Mouse (Mus musculus): ENCODE measurements around the gene Fzd10.

The Fzd10 gene

GRCm38 (mm10) chr5:128600072-128601021 is at the start of gene Fzd10:
Gene Fzd10, plus strand, starts transcription at chr5:128600844.
- peak; percentile 8 for DNase-seq (ENCODE audit: low spot score)

DNA sequence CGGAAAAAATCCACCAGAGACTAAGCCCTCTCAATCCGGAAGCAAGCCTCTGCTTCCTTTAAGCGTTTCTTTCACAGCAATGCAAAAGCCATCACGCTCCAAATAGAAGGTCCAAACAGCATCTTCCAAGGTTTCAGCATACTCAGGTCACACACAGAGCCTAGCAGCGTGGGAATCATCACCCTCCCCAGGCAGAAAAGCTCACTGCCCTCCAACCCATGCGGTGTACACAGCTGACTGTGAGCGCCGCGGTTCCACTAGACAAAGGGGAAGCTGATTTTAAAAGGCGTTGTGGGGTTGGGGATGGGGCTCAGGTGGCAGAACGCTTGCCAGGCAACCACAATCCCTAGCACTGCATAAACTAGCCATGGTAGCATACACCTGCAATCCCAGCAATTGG is 49.2 kb upstream of the Fzd10 start:
- DNase-seq (ENCODE audit: low spot score) = no peak

DNA sequence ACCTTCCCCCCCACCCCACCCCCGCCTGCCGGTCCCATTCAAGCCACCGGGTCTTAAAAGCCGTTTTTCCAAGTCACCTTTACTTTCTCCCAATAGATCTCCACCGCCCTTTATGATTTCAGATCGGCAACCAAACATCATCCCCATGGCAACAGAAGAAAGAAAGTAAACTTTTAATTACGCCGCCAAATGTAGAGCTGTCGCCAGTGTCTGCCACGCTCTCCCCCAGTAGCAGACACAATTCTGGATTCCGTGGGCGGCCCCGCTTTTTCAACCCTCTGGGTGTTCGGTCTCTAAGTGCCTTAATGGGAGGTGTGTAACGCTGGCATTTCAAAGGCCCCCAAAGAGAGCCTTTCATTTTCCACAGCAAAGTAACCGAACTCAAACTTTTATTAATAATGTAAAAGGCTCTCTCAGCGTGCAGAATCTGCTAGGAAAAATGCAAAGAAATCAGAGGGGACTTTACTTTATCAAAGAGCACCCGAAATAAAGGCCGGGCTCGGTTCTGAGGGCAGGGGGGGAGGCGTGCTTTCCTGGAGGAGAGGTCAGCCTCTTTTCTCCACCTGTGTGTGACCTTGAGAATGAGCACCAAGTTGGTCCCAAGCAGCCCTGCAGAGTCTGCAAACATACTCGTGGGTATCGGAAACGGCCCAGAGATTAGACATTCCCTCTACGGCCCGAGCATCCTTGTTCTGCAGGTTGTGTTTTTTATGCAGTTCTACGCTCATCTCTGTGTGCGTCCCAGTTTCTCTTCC is 48.3 kb upstream of the Fzd10 start:
- DNase-seq (ENCODE audit: low spot score) = no peak

DNA sequence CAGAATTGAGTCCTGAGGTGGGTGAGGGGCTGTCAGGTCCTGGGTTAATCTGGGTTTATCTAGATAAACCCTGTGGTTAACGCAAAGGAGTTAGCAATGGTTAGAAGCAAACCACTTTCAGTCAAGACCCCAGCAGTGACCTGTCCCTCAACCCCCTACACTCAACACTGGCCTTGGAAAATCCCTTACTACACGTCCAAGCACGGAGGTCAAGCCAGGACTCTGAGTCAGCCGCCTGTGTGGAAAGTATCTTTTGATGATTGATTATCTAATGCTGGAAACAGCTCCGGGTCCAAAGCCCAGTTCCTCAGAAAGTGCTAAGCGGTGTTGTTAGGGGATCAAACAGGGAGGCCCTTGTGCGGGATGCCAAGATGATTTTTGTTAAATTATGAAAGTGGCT is 42.5 kb upstream of the Fzd10 start:
- peak; percentile 21 for DNase-seq (ENCODE audit: low spot score)

- no peak for DNase-seq (ENCODE audit: low spot score)
Measured at GRCm38 (mm10) chr5:128567313-128567712, 33.3 kb upstream of the Fzd10 start.

- no peak for DNase-seq (ENCODE audit: low spot score)
Measured at GRCm38 (mm10) chr5:128568970-128569369, 31.7 kb upstream of the Fzd10 start.

GRCm38 (mm10) chr5:128570091-128570490 is 30.6 kb upstream of the Fzd10 start:
- no peak for DNase-seq (ENCODE audit: low spot score)

GRCm38 (mm10) chr5:128570848-128571247 is 29.8 kb upstream of the Fzd10 start:
- DNase-seq (ENCODE audit: low spot score) = no peak

DNA sequence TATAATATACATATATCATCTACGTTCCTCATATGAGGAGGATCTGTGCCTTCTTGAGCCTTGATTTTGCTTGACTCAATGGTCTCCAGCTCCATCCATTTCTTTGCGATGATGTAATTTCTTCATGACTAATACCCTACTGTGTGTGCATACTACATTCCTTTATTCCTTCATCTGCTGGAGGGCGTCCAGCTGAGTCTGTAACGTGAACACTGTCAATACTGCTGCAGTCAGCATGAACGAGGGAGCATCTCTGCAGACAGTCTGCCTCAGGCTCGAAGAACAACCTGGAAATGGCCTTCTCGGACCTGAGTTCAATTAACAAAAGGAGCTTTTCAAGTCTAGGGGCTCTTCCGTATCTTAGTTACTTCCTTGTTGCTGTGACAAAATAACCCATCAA is 28.9 kb upstream of the Fzd10 start:
- no peak for DNase-seq (ENCODE audit: low spot score)

DNA sequence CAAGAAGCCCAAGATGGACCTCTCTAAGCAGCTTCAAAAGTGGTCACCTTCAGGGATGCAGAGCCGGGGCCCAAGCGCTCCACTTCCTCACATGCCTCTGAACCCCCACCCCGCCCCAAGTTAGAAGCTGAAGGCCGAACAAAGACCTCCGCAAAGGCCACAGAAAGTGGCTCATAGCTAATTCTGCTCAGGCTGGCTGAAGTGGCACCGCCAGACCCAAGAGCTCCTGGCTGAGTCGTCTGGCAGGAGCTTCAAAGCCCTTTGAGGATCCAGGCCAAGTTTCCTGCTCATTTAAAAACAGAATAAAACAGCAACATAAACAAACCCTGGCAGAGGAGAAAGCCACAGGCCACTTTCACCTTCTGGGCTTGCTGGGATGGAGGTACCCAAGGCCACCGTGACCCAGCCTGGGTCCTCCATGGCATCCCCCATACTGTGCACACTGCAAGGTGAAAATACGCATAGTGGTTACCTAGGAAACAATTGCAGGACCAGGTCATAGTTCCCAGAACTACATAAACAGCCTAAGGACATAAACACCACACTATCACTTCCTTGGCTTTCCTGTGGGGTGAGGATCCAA is 24.6 kb upstream of the Fzd10 start:
- DNase-seq (ENCODE audit: low spot score) = peak; percentile 51

DNA sequence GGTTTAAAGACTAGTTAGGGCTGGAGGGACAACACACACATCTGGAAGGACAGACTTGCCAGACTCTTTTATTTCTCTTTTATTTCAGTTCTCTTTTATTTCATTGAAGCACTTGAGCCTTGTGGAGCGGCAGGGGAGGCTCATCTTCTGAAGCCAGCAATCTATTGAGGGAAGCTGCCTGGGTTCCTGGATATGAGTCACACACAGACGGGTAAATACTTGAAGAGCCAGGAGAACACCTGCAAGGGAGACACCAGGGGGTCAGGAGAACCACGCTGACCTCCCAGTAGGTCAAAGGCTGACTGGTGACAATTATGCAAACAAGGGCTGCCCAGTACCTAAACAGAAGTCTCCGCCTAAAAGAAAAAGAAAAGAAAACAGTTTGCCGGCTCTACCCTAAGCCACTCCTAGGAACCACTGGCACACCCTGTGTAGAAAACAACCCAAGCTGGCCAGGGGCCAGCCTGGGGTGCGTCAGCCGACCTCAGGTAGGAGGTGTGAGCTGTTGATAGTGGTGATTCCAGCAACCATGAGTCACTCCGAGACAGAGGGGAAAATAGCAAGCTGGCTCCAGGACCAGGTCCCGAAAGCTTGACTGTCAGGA is 21.5 kb upstream of the Fzd10 start:
- peak; percentile 41 for DNase-seq (ENCODE audit: low spot score)

- no peak for DNase-seq (ENCODE audit: low spot score)
Measured at GRCm38 (mm10) chr5:128580931-128581330, 19.7 kb upstream of the Fzd10 start.

GRCm38 (mm10) chr5:128581516-128581921 is 19.1 kb upstream of the Fzd10 start:
- DNase-seq (ENCODE audit: low spot score) = no peak

DNA sequence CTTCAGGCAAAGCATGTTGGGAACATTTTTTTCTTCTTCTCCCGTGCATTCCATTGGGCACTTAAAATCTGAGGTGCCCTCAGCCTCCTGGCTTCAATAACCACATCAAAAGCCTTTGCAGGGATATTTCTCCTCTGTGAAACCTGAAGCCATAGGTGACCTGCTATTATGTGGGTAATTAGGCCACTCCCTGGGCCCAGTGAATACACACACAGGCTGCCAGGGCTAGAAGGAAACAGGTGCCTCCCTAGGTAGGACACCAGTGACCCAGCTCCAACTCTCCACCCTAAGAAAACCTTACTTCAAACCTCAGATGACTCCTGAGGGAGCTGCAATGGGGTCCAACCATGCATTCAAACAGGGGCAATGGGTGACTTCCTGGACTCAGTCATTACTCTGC is 11.4 kb upstream of the Fzd10 start:
- DNase-seq (ENCODE audit: low spot score) = no peak

GRCm38 (mm10) chr5:128593446-128593845 is 7.2 kb upstream of the Fzd10 start:
- DNase-seq (ENCODE audit: low spot score) = no peak

- DNase-seq (ENCODE audit: low spot score) = no peak
Measured at GRCm38 (mm10) chr5:128596813-128597212, 3.8 kb upstream of the Fzd10 start.

DNA sequence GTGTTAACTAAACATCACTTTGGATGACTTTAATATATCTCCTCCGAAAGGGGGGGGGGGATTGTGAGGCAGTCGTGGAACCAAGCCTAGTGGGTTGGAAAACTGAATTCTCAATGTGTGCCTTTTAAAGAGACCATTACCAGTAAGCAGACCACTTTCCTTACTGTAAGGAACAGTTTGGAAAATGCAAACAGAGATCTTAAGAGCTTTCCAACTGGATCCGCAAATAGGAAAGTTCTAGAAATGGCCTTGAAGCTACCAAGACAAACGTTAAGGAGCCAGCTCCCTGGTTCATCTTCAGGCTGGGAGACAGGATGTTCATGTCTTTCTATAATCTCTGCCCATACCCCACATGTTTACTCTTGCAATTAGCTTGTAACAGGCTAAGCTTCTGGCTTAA is 3.3 kb upstream of the Fzd10 start:
- DNase-seq (ENCODE audit: low spot score) = no peak

DNA sequence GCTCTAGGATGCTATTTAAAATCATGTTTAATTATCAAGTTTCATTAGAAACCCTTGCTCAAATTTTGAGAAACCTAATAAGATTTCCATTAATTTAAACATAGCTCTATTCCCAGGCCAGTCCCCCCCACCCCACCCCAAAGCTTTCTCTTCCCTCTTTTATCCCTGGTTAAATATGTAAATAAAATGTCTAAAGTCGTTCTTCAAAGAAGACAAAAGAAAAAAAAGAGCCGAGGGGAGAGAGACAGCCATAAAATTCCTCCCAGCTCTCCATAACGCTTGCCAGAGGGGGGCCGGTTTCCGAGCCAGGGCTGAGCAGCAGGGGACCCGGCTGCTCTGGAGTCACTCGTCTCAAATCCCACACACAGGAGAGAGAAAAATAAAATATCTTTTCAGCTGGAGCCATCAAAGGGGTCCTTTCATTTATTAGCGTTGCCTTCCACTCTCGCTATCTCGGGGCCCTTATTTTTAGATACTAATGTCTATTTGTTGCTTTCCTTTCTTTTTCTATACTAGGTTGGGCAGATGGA is 2.4 kb upstream of the Fzd10 start:
- no peak for DNase-seq (ENCODE audit: low spot score)

DNA sequence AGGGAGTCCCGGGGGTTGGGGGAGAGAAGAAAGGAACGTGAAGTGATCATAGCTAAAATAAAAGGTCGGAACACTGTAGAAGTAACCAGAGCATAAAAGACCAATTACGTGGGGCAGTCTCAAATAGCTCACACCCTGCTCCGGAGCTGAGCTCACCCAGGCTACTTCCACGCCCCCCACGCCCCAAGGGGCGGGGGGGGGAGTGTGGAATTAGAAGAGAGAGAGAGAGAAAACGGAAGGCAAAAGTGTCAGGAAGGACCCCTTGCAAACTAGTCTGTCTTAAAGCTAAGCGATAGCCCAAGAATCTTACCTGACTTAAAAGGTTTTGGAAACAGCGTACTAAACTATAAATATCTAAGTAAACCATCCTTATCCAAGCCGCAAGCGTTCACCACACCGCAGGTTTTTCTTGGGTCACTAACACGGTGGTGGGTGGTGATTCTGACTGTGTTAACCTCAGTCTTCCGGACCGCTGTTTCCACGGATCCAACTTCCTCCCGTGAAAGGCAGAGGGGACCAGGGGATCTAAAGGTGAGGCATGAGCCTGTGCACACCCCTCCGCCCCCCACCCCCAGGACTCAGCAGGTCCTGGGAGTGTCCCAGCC is 1.8 kb upstream of the Fzd10 start:
- no peak for DNase-seq (ENCODE audit: low spot score)

- DNase-seq (ENCODE audit: low spot score) = no peak
Measured at GRCm38 (mm10) chr5:128599365-128600071, 1.1 kb upstream of the Fzd10 start.

All from ovary, adult 18-20 months (tissue).